Mouse (Mus musculus): Measurements from ENCODE around the gene Gabra2. TPM values are rescaled to one million over a fixed set of nuclear protein-coding genes. Genes with fewer than 3 reads are reported as not detected.

Gene Gabra2
- polyA plus RNA-seq, 1 experiment = not detected

DNA sequence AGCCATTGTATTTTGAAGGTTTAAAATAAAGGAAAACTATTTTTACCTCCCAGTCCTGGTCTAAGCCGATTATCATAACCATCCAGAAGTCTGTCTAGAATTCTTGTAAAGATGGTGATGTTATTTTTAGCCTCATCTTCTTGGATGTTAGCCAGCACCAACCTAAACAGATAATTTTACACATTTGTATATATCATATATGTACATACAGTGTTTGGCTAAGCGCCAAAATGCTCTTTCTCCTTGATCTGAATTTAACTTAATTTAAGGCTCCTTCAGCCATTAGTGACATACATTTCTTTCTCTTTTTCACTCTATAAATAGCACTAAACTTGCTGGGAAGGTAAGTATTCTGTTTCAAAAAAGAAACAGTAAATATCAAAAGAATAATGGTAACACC, 3.7 kb downstream of the Gabra2 start:
- Histone ChIP-seq H3K79me2 (ENCODE audit: control insufficient read depth, insufficient read depth) (no peaks in the 10 kb centered on the region), H3K4me2 (ENCODE audit: low read depth) (no peak overlapping the region), H3K36me3 (ENCODE audit: control insufficient read depth, insufficient read depth) (no peaks in the 10 kb centered on the region), H3ac (ENCODE audit: control insufficient read depth, insufficient read length) (no peak overlapping the region), H3K27me3 (ENCODE audit: control insufficient read depth, insufficient read depth, insufficient read length) (no peaks in the 10 kb centered on the region), H3K4me3 (no peak overlapping the region)
- TF ChIP-seq SRF (IDR thresholded peaks at IDR 0.05; ENCODE audit: control insufficient read depth, insufficient read length, low read depth) = no peak
- TF ChIP-seq TCF12 (IDR thresholded peaks at IDR 0.05; ENCODE audit: insufficient read depth, poor library complexity, severe bottlenecking) = no peak
- no peak for TF ChIP-seq USF1 (IDR thresholded peaks at IDR 0.05; ENCODE audit: low read depth)
- no peak for TF ChIP-seq TCF3 (IDR thresholded peaks at IDR 0.05; ENCODE audit: insufficient read length, low read depth)
- no peak for TF ChIP-seq MYOD1 (IDR thresholded peaks at IDR 0.05; ENCODE audit: control insufficient read depth in 1 of 3, insufficient read length in 2 of 3, low read depth in 2 of 3)
- TF ChIP-seq CEBPB (IDR thresholded peaks at IDR 0.05; ENCODE audit: insufficient read depth, poor library complexity, severe bottlenecking) = no peak
- no peak for TF ChIP-seq POLR2AphosphoS2 (IDR thresholded peaks at IDR 0.05; ENCODE audit: insufficient read length, low read depth)
- no peak for TF ChIP-seq POLR2A (IDR thresholded peaks at IDR 0.05; ENCODE audit: insufficient read length, low read depth)
- no peak for TF ChIP-seq MAX (IDR thresholded peaks at IDR 0.05; ENCODE audit: low read depth)
- no peak for TF ChIP-seq REST (IDR thresholded peaks at IDR 0.05; ENCODE audit: insufficient read depth, insufficient read length)
- TF ChIP-seq MYOG (IDR thresholded peaks at IDR 0.05; ENCODE audit: control insufficient read depth in 1 of 3, insufficient read depth in 1 of 3, insufficient read length in 2 of 3, low read depth in 2 of 3) = no peak
- TF ChIP-seq E2F4 (IDR thresholded peaks at IDR 0.05; ENCODE audit: insufficient read depth) = no peak

- Histone ChIP-seq H3K79me2 (ENCODE audit: control insufficient read depth, insufficient read depth) (no peaks in the 10 kb centered on the region), H3ac (ENCODE audit: control insufficient read depth, insufficient read length) (no peak overlapping the region), H3K4me3 (no peak overlapping the region), H3K36me3 (ENCODE audit: control insufficient read depth, insufficient read depth) (no peaks in the 10 kb centered on the region), H3K4me2 (ENCODE audit: low read depth) (no peak overlapping the region), H3K27me3 (ENCODE audit: control insufficient read depth, insufficient read depth, insufficient read length) (no peaks in the 10 kb centered on the region)
- no peak for TF ChIP-seq POLR2A (IDR thresholded peaks at IDR 0.05; ENCODE audit: insufficient read length, low read depth)
Measured at GRCm38 (mm10) chr5:71078861-71079260, 16.8 kb downstream of the Gabra2 start.

DNA sequence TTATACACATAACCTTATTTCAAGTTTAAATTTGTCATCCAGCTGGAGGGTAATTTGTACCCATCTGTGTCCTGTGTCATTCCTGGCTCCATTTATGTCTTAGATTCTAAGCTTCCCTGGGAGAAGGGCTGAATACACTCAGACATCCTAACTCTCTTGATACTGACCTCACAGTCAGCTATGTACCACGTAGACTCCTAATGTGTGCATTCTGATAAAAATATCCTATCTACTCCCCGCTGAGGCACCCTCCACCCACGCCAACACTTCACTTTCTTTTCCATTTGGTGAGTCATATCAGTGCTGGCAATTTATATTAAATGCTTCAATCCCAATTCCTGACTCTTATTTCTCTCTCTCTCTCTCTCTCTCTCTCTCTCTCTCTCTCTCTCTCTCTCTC, 34.0 kb downstream of the Gabra2 start:
- Histone ChIP-seq H3ac (ENCODE audit: control insufficient read depth, insufficient read length) (no peak overlapping the region), H3K4me2 (ENCODE audit: low read depth) (no peak overlapping the region), H3K79me2 (ENCODE audit: control insufficient read depth, insufficient read depth) (no peaks in the 10 kb centered on the region), H3K36me3 (ENCODE audit: control insufficient read depth, insufficient read depth) (no peaks in the 10 kb centered on the region), H3K27me3 (ENCODE audit: control insufficient read depth, insufficient read depth, insufficient read length) (no peaks in the 10 kb centered on the region), H3K4me3 (no peak overlapping the region)
- no peak for TF ChIP-seq TCF12 (IDR thresholded peaks at IDR 0.05; ENCODE audit: insufficient read depth, poor library complexity, severe bottlenecking)
- no peak for TF ChIP-seq MYOG (IDR thresholded peaks at IDR 0.05; ENCODE audit: control insufficient read depth in 1 of 3, insufficient read depth in 1 of 3, insufficient read length in 2 of 3, low read depth in 2 of 3)
- no peak for TF ChIP-seq POLR2A (IDR thresholded peaks at IDR 0.05; ENCODE audit: insufficient read length, low read depth)
- TF ChIP-seq TCF3 (IDR thresholded peaks at IDR 0.05; ENCODE audit: insufficient read length, low read depth) = no peak
- no peak for TF ChIP-seq MAX (IDR thresholded peaks at IDR 0.05; ENCODE audit: low read depth)
- no peak for TF ChIP-seq MYOD1 (IDR thresholded peaks at IDR 0.05; ENCODE audit: control insufficient read depth in 1 of 3, insufficient read length in 2 of 3, low read depth in 2 of 3)
- TF ChIP-seq SRF (IDR thresholded peaks at IDR 0.05; ENCODE audit: control insufficient read depth, insufficient read length, low read depth) = no peak
- no peak for TF ChIP-seq REST (IDR thresholded peaks at IDR 0.05; ENCODE audit: insufficient read depth, insufficient read length)

- no peak overlapping the region for H3K4me3 ChIP-seq
- no peaks in the 10 kb centered on the region for H3K79me2 ChIP-seq (ENCODE audit: control insufficient read depth, insufficient read depth)
- no peak for TF ChIP-seq CEBPB (IDR thresholded peaks at IDR 0.05; ENCODE audit: insufficient read depth, poor library complexity, severe bottlenecking)
- H3K4me2 ChIP-seq (ENCODE audit: low read depth) = no peak overlapping the region
- no peaks in the 10 kb centered on the region for H3K36me3 ChIP-seq (ENCODE audit: control insufficient read depth, insufficient read depth)
- H3K27me3 ChIP-seq (ENCODE audit: control insufficient read depth, insufficient read depth, insufficient read length) = no peaks in the 10 kb centered on the region
- no peak overlapping the region for H3ac ChIP-seq (ENCODE audit: control insufficient read depth, insufficient read length)
Measured at GRCm38 (mm10) chr5:71058047-71058446, 37.6 kb downstream of the Gabra2 start.

DNA sequence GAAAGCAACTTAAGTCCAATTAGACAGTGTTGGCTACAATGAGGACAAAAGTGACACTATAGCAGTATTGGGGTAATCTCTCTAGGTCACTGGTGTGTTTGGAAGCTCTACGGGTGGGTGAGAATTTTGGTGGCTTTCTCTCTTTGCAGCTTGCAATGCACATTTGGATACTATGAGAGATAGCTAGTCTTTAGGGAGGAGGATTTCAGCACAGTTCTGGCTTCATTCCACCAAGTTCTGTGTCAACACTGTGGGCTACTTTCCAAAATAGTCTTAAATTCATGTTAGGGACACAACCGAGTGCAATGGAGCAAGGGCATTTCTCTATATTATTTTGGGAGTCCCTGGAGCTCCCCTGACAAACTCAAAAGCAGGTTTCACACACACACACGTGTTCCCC, 58.3 kb downstream of the Gabra2 start:
- Histone ChIP-seq H3K4me2 (ENCODE audit: low read depth) (no peak overlapping the region), H3K36me3 (ENCODE audit: control insufficient read depth, insufficient read depth) (no peaks in the 10 kb centered on the region), H3ac (ENCODE audit: control insufficient read depth, insufficient read length) (no peak overlapping the region), H3K79me2 (ENCODE audit: control insufficient read depth, insufficient read depth) (no peaks in the 10 kb centered on the region), H3K27me3 (ENCODE audit: control insufficient read depth, insufficient read depth, insufficient read length) (no peaks in the 10 kb centered on the region), H3K4me3 (no peak overlapping the region)
- no peak for TF ChIP-seq MYOG (IDR thresholded peaks at IDR 0.05; ENCODE audit: control insufficient read depth in 1 of 3, insufficient read depth in 1 of 3, insufficient read length in 2 of 3, low read depth in 2 of 3)
- TF ChIP-seq REST (IDR thresholded peaks at IDR 0.05; ENCODE audit: insufficient read depth, insufficient read length) = no peak
- TF ChIP-seq CEBPB (IDR thresholded peaks at IDR 0.05; ENCODE audit: insufficient read depth, poor library complexity, severe bottlenecking) = no peak
- TF ChIP-seq MAX (IDR thresholded peaks at IDR 0.05; ENCODE audit: low read depth) = no peak
- no peak for TF ChIP-seq MYOD1 (IDR thresholded peaks at IDR 0.05; ENCODE audit: control insufficient read depth in 1 of 3, insufficient read length in 2 of 3, low read depth in 2 of 3)
- TF ChIP-seq SRF (IDR thresholded peaks at IDR 0.05; ENCODE audit: control insufficient read depth, insufficient read length, low read depth) = no peak
- no peak for TF ChIP-seq TCF12 (IDR thresholded peaks at IDR 0.05; ENCODE audit: insufficient read depth, poor library complexity, severe bottlenecking)
- TF ChIP-seq POLR2A (IDR thresholded peaks at IDR 0.05; ENCODE audit: insufficient read length, low read depth) = no peak
- no peak for TF ChIP-seq TCF3 (IDR thresholded peaks at IDR 0.05; ENCODE audit: insufficient read length, low read depth)
- TF ChIP-seq POLR2AphosphoS2 (IDR thresholded peaks at IDR 0.05; ENCODE audit: insufficient read length, low read depth) = no peak
- TF ChIP-seq E2F4 (IDR thresholded peaks at IDR 0.05; ENCODE audit: insufficient read depth) = no peak
- TF ChIP-seq USF1 (IDR thresholded peaks at IDR 0.05; ENCODE audit: low read depth) = no peak

Data from myocyte (in vitro differentiated cells).